ENCODE assay signal across 24 mouse cellular contexts in genomic region chr6:41151542-41151941, GRCm38 (mm10).
A peak's percentile ranks its signal among the peaks of the same experiment; 100 is the strongest.
DNase-seq lines count a peak whose midpoint lies in the region; TF ChIP-seq lines count a peak whose summit lies in the region.
"Had no signal": no experiment of that assay in that cellular context is flagged by ENCODE, and none has a peak within 500 bp of the region (broad histone marks: within the 10 kb centered on the region; RNA-seq: fewer than 3 reads in every experiment).

No protein-coding gene starts in this region.

- H3K36me3 ChIP-seq in heart, adult 2 months (ENCODE audit: control insufficient read depth, insufficient read depth, low read length), result no peaks in the 10 kb centered on the region
- H3K36me3 ChIP-seq: embryonic facial prominence, embryonic 13.5 days; embryonic facial prominence, embryonic 15.5 days; forebrain, embryonic 10.5 days; forebrain, embryonic 12.5 days; G1E had no signal

- no peak overlapping the region for H3K27ac ChIP-seq in heart, adult 2 months
- H3K27ac ChIP-seq: embryonic facial prominence, embryonic 13.5 days; embryonic facial prominence, embryonic 15.5 days; forebrain, embryonic 10.5 days; forebrain, embryonic 12.5 days had no signal

- WGBS in heart, adult 2 months, result 68% methylated on average over 3 of the region's 3 CpGs

- peak; percentile 79 for DNase-seq in heart, adult 11 months
- no peak for DNase-seq in heart, adult 2 months
- DNase-seq in thymus, postnatal 0 days (ENCODE audit: low spot score), result peak; percentile 32
- DNase-seq in thymus, postnatal 36 days, result no peak
- DNase-seq in CD4-positive, CD25-positive, alpha-beta regulatory T cell, adult 2 months (ENCODE audit: low read depth, low spot score), result peak; percentile 24
- peak; percentile 5 for DNase-seq in T-cell, adult 2 months (ENCODE audit: low spot score)
- DNase-seq in embryo, embryonic 9.5 days (ENCODE audit: extremely low spot score), result no peak
- DNase-seq in gastrocnemius, adult 8-10 months (ENCODE audit: low spot score in 2 of 2), result no peak
- DNase-seq: adrenal gland, adult 8-10 months; adrenal gland, postnatal 14 days; adrenal gland, postnatal 36 days; B cell, adult 2 months; cerebellum, adult 11-12 months; cerebellum, adult 2 months; cerebellum, adult 9-10 months; cerebellum, postnatal 10 days; cerebellum, postnatal 25 days had no signal

- no peak for TF ChIP-seq CTCF in heart, adult 2 months (IDR thresholded peaks at IDR 0.05)

- H3K4me3 ChIP-seq in heart, adult 2 months, result no peak overlapping the region
- H3K4me3 ChIP-seq: embryonic facial prominence, embryonic 13.5 days; embryonic facial prominence, embryonic 15.5 days; erythroblast, embryonic 14.5 days; forebrain, embryonic 10.5 days; forebrain, embryonic 12.5 days had no signal

- H3K4me1 ChIP-seq in heart, adult 2 months (ENCODE audit: control insufficient read depth, insufficient read depth, low read length), result no peaks in the 10 kb centered on the region
- H3K4me1 ChIP-seq: embryonic facial prominence, embryonic 13.5 days; embryonic facial prominence, embryonic 15.5 days; forebrain, embryonic 10.5 days; forebrain, embryonic 12.5 days had no signal

- intact Hi-C loops in heart, adult 2 months (cut with DNase I), result no loop called here

- TF ChIP-seq EP300 in heart, adult 2 months (IDR thresholded peaks at IDR 0.05; ENCODE audit: insufficient read depth, low read depth, low read length), result no peak

- no peaks in the 10 kb centered on the region for H3K79me2 ChIP-seq in heart, adult 2 months (replicated peaks; ENCODE audit: control insufficient read depth, insufficient read depth, low read length)

- no peak overlapping the region for H3K9ac ChIP-seq in heart, adult 2 months (ENCODE audit: low read depth, low read length)
- H3K9ac ChIP-seq: embryonic facial prominence, embryonic 13.5 days; embryonic facial prominence, embryonic 15.5 days; forebrain, embryonic 12.5 days had no signal

- H3K27me3 ChIP-seq in heart, adult 2 months (ENCODE audit: control insufficient read depth, insufficient read depth, low read length), result no peaks in the 10 kb centered on the region
- H3K27me3 ChIP-seq: CH12.LX; embryonic facial prominence, embryonic 13.5 days; embryonic facial prominence, embryonic 15.5 days; forebrain, embryonic 12.5 days had no signal

- TF ChIP-seq POLR2A in heart, adult 2 months (IDR thresholded peaks at IDR 0.05; ENCODE audit: insufficient read depth, low read depth, low read length), result no peak

Comparison
In these comparisons a context has a peak if more than half of its experiments do, and no peak if none do; other contexts are left out.
1. DNase-seq: peak in heart, adult 11 months (single experiment), thymus, postnatal 0 days (single experiment), CD4-positive, CD25-positive, alpha-beta regulatory T cell, adult 2 months (single experiment) and T-cell, adult 2 months (single experiment); none in heart, adult 2 months (0 of 2), thymus, postnatal 36 days (0 of 2), embryo, embryonic 9.5 days (single experiment) and gastrocnemius, adult 8-10 months (0 of 2).